Comparison of ENCODE assay signal across 30 mouse cellular contexts in genomic region chr9:21622676-21623075, GRCm38 (mm10). TPM values are rescaled to one million over a fixed set of nuclear protein-coding genes. Genes with fewer than 3 reads are reported as not detected.
DNase-seq lines count a peak whose midpoint lies in the region; ATAC-seq lines count a peak whose summit lies in the region.
"Had no signal": no experiment of that assay in that cellular context is flagged by ENCODE, and none has a peak within 500 bp of the region (broad histone marks: within the 10 kb centered on the region; RNA-seq: fewer than 3 reads in every experiment).

No protein-coding gene starts in this region.

- peak; percentile 73 for ATAC-seq in liver, embryonic 12.5 days
- no peak; the same call in 1 of the 2 replicates for ATAC-seq in liver, embryonic 15.5 days (ENCODE audit: insufficient read depth)
- ATAC-seq in megakaryocyte-erythroid progenitor cell, adult 5-6 weeks (replicated peaks; ENCODE audit: low FRiP score, low TSS enrichment, poor library complexity, severe bottlenecking) = 0 out of 2 replicates have a peak, but pooled peaks have one; percentile 54
- ATAC-seq in midbrain, embryonic 15.5 days (replicated peaks) = no peak
- ATAC-seq: forebrain, embryonic 16.5 days; hindbrain, postnatal 0 days had no signal

- no peak for DNase-seq in liver
- no peak for DNase-seq in urinary bladder, adult 18-20 months (ENCODE audit: low spot score in 2 of 2)
- DNase-seq: adrenal gland, adult 2 months; adrenal gland, postnatal 14 days; B cell, adult 2 months; cerebellum, adult 11 months; cerebellum, adult 2 months; cerebellum, adult 9-11 months; cerebellum, postnatal 36 days; embryo, embryonic 11 days; gastrocnemius, postnatal 10 days; gastrocnemius, postnatal 36 days; heart, adult 2 months; heart, postnatal 14 days; heart, postnatal 4 days had no signal

- H3K9ac ChIP-seq in liver, embryonic 12.5 days = no peak overlapping the region
- no peak overlapping the region for H3K9ac ChIP-seq in liver, embryonic 15.5 days
- H3K9ac ChIP-seq in midbrain, embryonic 15.5 days = no peak overlapping the region
- H3K9ac ChIP-seq: embryonic facial prominence, embryonic 13.5 days; forebrain, embryonic 12.5 days; heart, embryonic 13.5 days; hindbrain, embryonic 14.5 days had no signal

- no peak overlapping the region for H3K4me2 ChIP-seq in liver, embryonic 12.5 days
- H3K4me2 ChIP-seq in liver, embryonic 15.5 days = no peak overlapping the region
- no peak overlapping the region for H3K4me2 ChIP-seq in midbrain, embryonic 15.5 days
- H3K4me2 ChIP-seq: embryonic facial prominence, embryonic 13.5 days; forebrain, embryonic 12.5 days; heart, embryonic 13.5 days; hindbrain, embryonic 14.5 days had no signal

- H3K4me1 ChIP-seq in liver, embryonic 12.5 days = peaks cover 66% of the 10 kb centered on the region
- H3K4me1 ChIP-seq in liver, embryonic 15.5 days (replicated peaks) = peaks cover 43% of the 10 kb centered on the region
- peaks cover 45% of the 10 kb centered on the region for H3K4me1 ChIP-seq in midbrain, embryonic 15.5 days

- no peak overlapping the region for H3K4me3 ChIP-seq in liver, embryonic 12.5 days
- H3K4me3 ChIP-seq in liver, embryonic 15.5 days (replicated peaks) = no peak overlapping the region
- no peak overlapping the region for H3K4me3 ChIP-seq in midbrain, embryonic 15.5 days
- H3K4me3 ChIP-seq: embryonic facial prominence, embryonic 10.5 days; embryonic facial prominence, embryonic 13.5 days; erythroblast, embryonic 14.5 days; forebrain, embryonic 12.5 days; heart, adult 2 months; heart, embryonic 10.5 days; heart, embryonic 13.5 days had no signal

- H3K27me3 ChIP-seq in liver, embryonic 12.5 days (replicated peaks) = no peaks in the 10 kb centered on the region
- H3K27me3 ChIP-seq in liver, embryonic 15.5 days = no peaks in the 10 kb centered on the region
- H3K27me3 ChIP-seq in midbrain, embryonic 15.5 days (replicated peaks) = no peaks in the 10 kb centered on the region
- H3K27me3 ChIP-seq: CH12.LX; embryonic facial prominence, embryonic 13.5 days; forebrain, embryonic 12.5 days; heart, embryonic 13.5 days had no signal

- H3K27ac ChIP-seq in liver, embryonic 12.5 days = no peak overlapping the region
- H3K27ac ChIP-seq in liver, embryonic 15.5 days (replicated peaks) = 0 out of 2 replicates have a peak overlapping the region, but pooled peaks have one; percentile 10
- H3K27ac ChIP-seq in midbrain, embryonic 15.5 days = no peak overlapping the region
- H3K27ac ChIP-seq: embryonic facial prominence, embryonic 10.5 days; embryonic facial prominence, embryonic 13.5 days; forebrain, embryonic 12.5 days; heart, adult 2 months; heart, embryonic 10.5 days; heart, embryonic 13.5 days; hindbrain, embryonic 14.5 days; hindbrain, postnatal 0 days had no signal

- no peaks in the 10 kb centered on the region for H3K9me3 ChIP-seq in liver, embryonic 12.5 days (replicated peaks)
- H3K9me3 ChIP-seq in liver, embryonic 15.5 days (replicated peaks) = no peaks in the 10 kb centered on the region
- no peaks in the 10 kb centered on the region for H3K9me3 ChIP-seq in midbrain, embryonic 15.5 days
- H3K9me3 ChIP-seq: embryonic facial prominence, embryonic 10.5 days; embryonic facial prominence, embryonic 13.5 days; forebrain, embryonic 12.5 days; G1E; heart, embryonic 10.5 days; heart, embryonic 13.5 days had no signal

- H3K36me3 ChIP-seq in liver, embryonic 12.5 days = peaks cover 23% of the 10 kb centered on the region
- peaks cover 8% of the 10 kb centered on the region; the same call in 1 of the 2 replicates for H3K36me3 ChIP-seq in liver, embryonic 15.5 days (replicated peaks)
- H3K36me3 ChIP-seq in midbrain, embryonic 15.5 days (replicated peaks) = no peaks in the 10 kb centered on the region

- WGBS in liver, embryonic 12.5 days (ENCODE audit: insufficient replicate concordance) = 70% methylated on average over 1 of the region's 1 CpGs
- WGBS in liver, embryonic 15.5 days (ENCODE audit: insufficient replicate concordance) = 67% methylated on average over 1 of the region's 1 CpGs
- 98% methylated on average over 1 of the region's 1 CpGs for WGBS in midbrain, embryonic 15.5 days

RNA-seq across cellular contexts. Expression of gene Smarca4, which starts 6.7 kb away (rescaled TPM):
- polyA plus RNA-seq in liver, embryonic 12.5 days (2016; fragmentation: Nextera tagmentation; extraction: Ambion mirVana) = 47.0 and 47.2 TPM in 2 replicates
- 22.5 and 24.5 TPM in 2 replicates for polyA plus RNA-seq in liver, embryonic 15.5 days (2015; fragmentation: Nextera tagmentation; extraction: Ambion mirVana)
- 96.0 and 106 TPM in 2 replicates for total RNA-seq in megakaryocyte-erythroid progenitor cell, adult 5-6 weeks (2014; fragmentation: Nextera tagmentation)
- total RNA-seq in megakaryocyte-erythroid progenitor cell, adult 5-6 weeks (2017) = 55.3 and 82.3 TPM in 2 replicates
- polyA plus RNA-seq in midbrain, embryonic 15.5 days (2015; fragmentation: Nextera tagmentation; extraction: Ambion mirVana) = 158 and 163 TPM in 2 replicates

RNA-seq across cellular contexts. Expression of gene Yipf2, which starts 30.0 kb away (rescaled TPM):
- 10.0 and 10.5 TPM in 2 replicates for polyA plus RNA-seq in liver, embryonic 12.5 days (2016; fragmentation: Nextera tagmentation; extraction: Ambion mirVana)
- 10.9 and 12.7 TPM in 2 replicates for polyA plus RNA-seq in liver, embryonic 15.5 days (2015; fragmentation: Nextera tagmentation; extraction: Ambion mirVana)
- 3.6 and 5.6 TPM in 2 replicates for total RNA-seq in megakaryocyte-erythroid progenitor cell, adult 5-6 weeks (2014; fragmentation: Nextera tagmentation)
- 3.1 and 4.9 TPM in 2 replicates for total RNA-seq in megakaryocyte-erythroid progenitor cell, adult 5-6 weeks (2017)
- 27.0 and 29.2 TPM in 2 replicates for polyA plus RNA-seq in midbrain, embryonic 15.5 days (2015; fragmentation: Nextera tagmentation; extraction: Ambion mirVana)

RNA-seq across cellular contexts. Expression of gene Timm29, which starts 30.2 kb away (rescaled TPM):
- polyA plus RNA-seq in liver, embryonic 12.5 days (2016; fragmentation: Nextera tagmentation; extraction: Ambion mirVana) = 31.6 and 32.8 TPM in 2 replicates
- polyA plus RNA-seq in liver, embryonic 15.5 days (2015; fragmentation: Nextera tagmentation; extraction: Ambion mirVana) = 18.4 and 18.9 TPM in 2 replicates
- 27.2 and 30.2 TPM in 2 replicates for total RNA-seq in megakaryocyte-erythroid progenitor cell, adult 5-6 weeks (2014; fragmentation: Nextera tagmentation)
- 37.6 and 51.4 TPM in 2 replicates for total RNA-seq in megakaryocyte-erythroid progenitor cell, adult 5-6 weeks (2017)
- 68.0 and 68.8 TPM in 2 replicates for polyA plus RNA-seq in midbrain, embryonic 15.5 days (2015; fragmentation: Nextera tagmentation; extraction: Ambion mirVana)

Comparison
In these comparisons a context has a peak if more than half of its experiments do, and no peak if none do; other contexts are left out.
1. ATAC-seq: peak in liver, embryonic 12.5 days (single experiment) and megakaryocyte-erythroid progenitor cell, adult 5-6 weeks (single experiment); none in liver, embryonic 15.5 days (single experiment) and midbrain, embryonic 15.5 days (single experiment).